26 mouse cellular contexts compared by ENCODE assay signal in genomic region chrX:73039666-73040065, GRCm38 (mm10). TPM values are rescaled to one million over a fixed set of nuclear protein-coding genes. Genes with fewer than 3 reads are reported as not detected.
"Had no signal": no experiment of that assay in that cellular context is flagged by ENCODE, and none has a peak within 500 bp of the region (broad histone marks: within the 10 kb centered on the region; RNA-seq: fewer than 3 reads in every experiment).

No protein-coding gene starts in this region.

- DNase-seq: kidney, adult 8-10 months; kidney, postnatal 10 days; kidney, postnatal 36 days; layer of hippocampus, postnatal 36 days; liver, embryonic 13.5 days; lung, embryonic 14.5 days; right cerebral cortex, adult 18-20 months; right cerebral cortex, postnatal 14 days; right cerebral cortex, postnatal 4 days; thymus, adult 2 months; thymus, postnatal 25 days had no signal

- ATAC-seq: lung, postnatal 0 days; midbrain, embryonic 13.5 days; midbrain, embryonic 16.5 days had no signal

- H3K27me3 ChIP-seq: liver, embryonic 13.5 days; midbrain, embryonic 13.5 days; neural tube, embryonic 13.5 days had no signal

- H3K4me2 ChIP-seq: kidney, embryonic 15.5 days; liver, embryonic 13.5 days; lung, embryonic 14.5 days; midbrain, embryonic 13.5 days; neural tube, embryonic 13.5 days had no signal

- H3K36me3 ChIP-seq: kidney, embryonic 15.5 days; liver, embryonic 13.5 days; midbrain, embryonic 10.5 days; midbrain, embryonic 13.5 days; neural tube, embryonic 13.5 days had no signal

- H3K4me3 ChIP-seq: kidney, embryonic 15.5 days; left cerebral cortex, adult 2 months; liver, embryonic 13.5 days; megakaryocyte, embryonic 14.5 days; midbrain, embryonic 10.5 days; midbrain, embryonic 13.5 days; myocyte; neural tube, embryonic 13.5 days had no signal

- H3K27ac ChIP-seq: kidney, embryonic 15.5 days; left cerebral cortex, adult 2 months; liver, embryonic 13.5 days; midbrain, embryonic 10.5 days; midbrain, embryonic 13.5 days; neural tube, embryonic 13.5 days had no signal

- H3K9me3 ChIP-seq: kidney, embryonic 15.5 days; liver, embryonic 13.5 days; midbrain, embryonic 10.5 days; midbrain, embryonic 13.5 days; neural tube, embryonic 13.5 days had no signal

- H3K9ac ChIP-seq: kidney, embryonic 15.5 days; liver, embryonic 13.5 days; lung, embryonic 14.5 days; midbrain, embryonic 13.5 days; neural tube, embryonic 13.5 days had no signal

- H3K4me1 ChIP-seq: kidney, embryonic 15.5 days; liver, embryonic 13.5 days; megakaryocyte, embryonic 14.5 days; midbrain, embryonic 10.5 days; midbrain, embryonic 13.5 days; neural tube, embryonic 13.5 days had no signal

RNA-seq across cellular contexts. Expression of gene Pnma5, which starts 2.8 kb away (rescaled TPM):
- total RNA-seq: liver, adult 2 months; monocyte, adult 5-6 weeks; neutrophil, adult 5-6 weeks had no signal
- polyA plus RNA-seq: limb, embryonic 11.5 days; liver, adult 2 months; liver, embryonic 13.5 days; liver, embryonic 16.5 days; lung, embryonic 14.5 days; midbrain, embryonic 10.5 days; midbrain, embryonic 13.5 days; neural tube, embryonic 13.5 days; stomach, embryonic 14.5 days; thymus, adult 2 months had no signal

RNA-seq across cellular contexts. Expression of gene Pnma3, which starts 24.9 kb away (rescaled TPM):
- total RNA-seq: liver, adult 2 months; monocyte, adult 5-6 weeks; neutrophil, adult 5-6 weeks had no signal
- polyA plus RNA-seq: liver, adult 2 months; liver, embryonic 13.5 days; liver, embryonic 16.5 days; lung, postnatal 0 days; myocyte; stomach, embryonic 14.5 days; thymus, adult 2 months had no signal

RNA-seq across cellular contexts. Expression of gene Xlr4a, which starts 42.6 kb away (rescaled TPM):
- polyA plus RNA-seq: liver, adult 2 months had no signal

RNA-seq across cellular contexts. Expression of gene Zfp185, which starts 52.5 kb away (rescaled TPM):
- total RNA-seq: monocyte, adult 5-6 weeks had no signal
- polyA plus RNA-seq: myocyte had no signal

RNA-seq across cellular contexts. Expression of gene Xlr3a, which starts 57.2 kb away (rescaled TPM):
- total RNA-seq: monocyte, adult 5-6 weeks had no signal
